Mouse (Mus musculus) heart, embryonic 11.5 days (tissue): ENCODE measurements around the gene Gm49391. TPM values are rescaled to one million over a fixed set of nuclear protein-coding genes. Genes with fewer than 3 reads are reported as not detected.
"Not testable (repeated sequence)": the region's sequence is repeated elsewhere in the genome, so short reads cannot be mapped to it uniquely, and the experiment has no call there.

ENCODE experiments used
- ATAC-seq: fragments of 200-750 bp; cut with Nextera tagmentation; replicated peaks from 2 replicates; pipeline ENCODE4 v1.8.0; 2017; ENCODE audit warnings: moderate library complexity; ENCODE audit not compliant: insufficient number of reproducible peaks, low FRiP score, low TSS enrichment
- H3K27ac ChIP-seq: fragments of 300-500 bp; sonication (generic); 2 replicates; pipeline ENCODE4 v1.5.1; 2014; ENCODE audit warnings: mild to moderate bottlenecking, low read depth, low read length
- H3K27me3 ChIP-seq: fragments of 300-500 bp; sonication (generic); 2 replicates; pipeline ENCODE4 v1.6.1; 2014; ENCODE audit warnings: mild to moderate bottlenecking, low read length, mixed read lengths; ENCODE audit not compliant: control insufficient read depth, insufficient read depth
- H3K36me3 ChIP-seq: fragments of 300-500 bp; sonication (generic); 2 replicates; pipeline ENCODE4 v1.6.1; 2014; ENCODE audit warnings: mild to moderate bottlenecking, low read length, moderate library complexity, mixed read lengths; ENCODE audit not compliant: control insufficient read depth, insufficient read depth
- H3K4me1 ChIP-seq: fragments of 300-500 bp; sonication (generic); 2 replicates; pipeline ENCODE4 v1.6.1; 2014; ENCODE audit warnings: low read length; ENCODE audit not compliant: control insufficient read depth, insufficient read depth
- H3K4me2 ChIP-seq: fragments of 300-500 bp; sonication (generic); 2 replicates; pipeline ENCODE4 v1.6.1; 2014; ENCODE audit warnings: mild to moderate bottlenecking, moderate library complexity
- H3K4me3 ChIP-seq: fragments of 300-500 bp; sonication (generic); 2 replicates; pipeline ENCODE4 v1.5.1; 2014; ENCODE audit warnings: low read depth, low read length
- H3K9ac ChIP-seq: fragments of 300-500 bp; sonication (generic); 2 replicates; pipeline ENCODE4 v1.6.1; 2014; ENCODE audit warnings: mild to moderate bottlenecking, low read depth, low read length, moderate library complexity
- H3K9me3 ChIP-seq: fragments of 300-500 bp; sonication (generic); replicated peaks from 2 replicates; pipeline ENCODE4 v1.6.1; 2016; ENCODE audit warnings: low read length; ENCODE audit not compliant: control insufficient read depth
- WGBS: fragments of 180-500 bp; shearing (Covaris S2); extraction: QIAGEN DNeasy Blood & Tissue Kit; methylation state at CpG from one replicate; pipeline ENCODE4 v1.1.7; 2014; ENCODE audit not compliant: insufficient replicate concordance; 5-methylcytosine and 5-hydroxymethylcytosine counted together
- polyA plus RNA-seq: library from polyadenylated mRNA; unstranded; fragments of >200 nt; fragmentation: Nextera tagmentation; extraction: Ambion mirVana; gene quantifications from 2 replicates; pipeline ENCODE4 v1.2.1, GENCODE M21; 2014

The Gm49391 gene
- polyA plus RNA-seq, result 4.6 TPM in 1 of 2 replicates, not detected in the other

DNA sequence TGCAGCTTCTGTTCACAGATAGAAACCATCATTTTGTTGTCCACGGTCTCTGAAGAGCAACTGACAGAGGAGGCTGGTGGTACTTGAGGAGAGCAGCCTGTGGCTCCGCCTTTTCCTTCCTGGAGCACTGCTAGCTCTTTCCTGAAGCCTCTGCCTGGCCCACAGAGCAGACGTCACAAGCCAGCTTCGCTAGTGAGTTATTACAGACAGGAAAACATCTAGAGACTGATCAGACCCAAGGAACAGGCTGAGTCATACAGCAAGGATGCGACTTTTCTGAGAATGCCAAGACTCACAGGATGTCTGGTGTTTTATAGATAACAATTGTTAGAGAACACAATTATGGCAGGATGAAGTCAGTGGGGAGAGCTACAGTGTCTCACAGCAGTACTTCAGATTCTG is at the start of gene Gm49391, which contains the start of gene Ctla2a:
Gene Gm49391, minus strand, starts transcription at position 72 of the 402 bp plus-strand sequence.
Gene Ctla2a, minus strand, starts transcription at position 126 of the 402 bp plus-strand sequence.
- 40% methylated on average over 5 of the region's 5 CpGs for WGBS
- H3K4me3 ChIP-seq, result no peak within 1 kb of the TSS
- no peaks in the 10 kb centered on the region for H3K36me3 ChIP-seq
- no peak within 1 kb of the TSS for H3K9ac ChIP-seq
- ATAC-seq, result peak; percentile 83
- no peaks in the 10 kb centered on the region for H3K4me1 ChIP-seq
- H3K27me3 ChIP-seq, result no peaks in the 10 kb centered on the region
- 0 out of 2 replicates have a peak, but pooled peaks cover 3% of the 10 kb centered on the region for H3K9me3 ChIP-seq
- no peak within 1 kb of the TSS for H3K4me2 ChIP-seq
- H3K27ac ChIP-seq, result peak within 1 kb of the TSS; percentile 5; the same call in 1 of the 2 replicates

DNA sequence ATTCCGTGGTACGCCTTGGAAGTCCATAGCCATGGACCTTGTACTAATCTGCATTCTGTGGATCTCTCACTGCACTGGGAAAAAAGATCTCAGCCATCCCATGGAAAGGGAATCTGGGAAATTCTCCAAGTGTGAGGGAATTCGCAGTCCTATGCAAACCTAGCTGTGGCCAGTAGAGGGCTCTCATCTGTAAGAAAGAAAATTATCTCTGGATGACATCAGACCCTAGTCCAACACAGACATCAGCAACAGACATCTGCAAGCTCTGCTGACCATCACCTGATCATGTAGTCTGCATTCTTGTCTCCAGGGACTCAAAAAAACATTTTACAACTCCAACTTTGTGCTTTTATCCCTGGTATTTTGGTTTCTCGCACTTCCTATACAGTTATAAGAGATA is 35.9 kb upstream of the Gm49391 start:
- not testable (repeated sequence) for H3K27ac ChIP-seq, H3K4me1 ChIP-seq, H3K9ac ChIP-seq, H3K4me3 ChIP-seq, H3K27me3 ChIP-seq, ATAC-seq, H3K9me3 ChIP-seq, H3K36me3 ChIP-seq, H3K4me2 ChIP-seq
- WGBS, result 74% methylated on average over 4 of the region's 4 CpGs

DNA sequence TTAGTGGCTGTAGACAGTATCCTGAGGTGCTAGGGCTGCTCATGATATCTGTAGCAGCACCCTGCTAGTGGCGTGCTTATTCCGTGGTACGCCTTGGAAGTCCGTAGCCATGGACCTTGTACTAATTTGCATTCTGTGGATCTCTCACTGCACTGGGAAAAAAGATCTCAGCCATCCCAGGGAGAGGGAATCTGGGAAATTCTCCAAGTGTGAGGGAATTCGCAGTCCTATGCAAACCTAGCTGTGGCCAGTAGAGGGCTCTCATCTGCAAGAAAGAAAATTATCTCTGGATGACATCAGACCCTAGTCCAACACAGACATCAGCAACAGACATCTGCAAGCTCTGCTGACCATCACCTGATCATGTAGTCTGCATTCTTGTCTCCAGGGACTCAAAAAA is 27.6 kb upstream of the Gm49391 start:
- not testable (repeated sequence) for ATAC-seq, H3K4me2 ChIP-seq, H3K27ac ChIP-seq, H3K27me3 ChIP-seq, H3K36me3 ChIP-seq, H3K4me1 ChIP-seq, H3K4me3 ChIP-seq, H3K9me3 ChIP-seq, H3K9ac ChIP-seq
- 20% methylated on average over 5 of the region's 5 CpGs for WGBS

DNA sequence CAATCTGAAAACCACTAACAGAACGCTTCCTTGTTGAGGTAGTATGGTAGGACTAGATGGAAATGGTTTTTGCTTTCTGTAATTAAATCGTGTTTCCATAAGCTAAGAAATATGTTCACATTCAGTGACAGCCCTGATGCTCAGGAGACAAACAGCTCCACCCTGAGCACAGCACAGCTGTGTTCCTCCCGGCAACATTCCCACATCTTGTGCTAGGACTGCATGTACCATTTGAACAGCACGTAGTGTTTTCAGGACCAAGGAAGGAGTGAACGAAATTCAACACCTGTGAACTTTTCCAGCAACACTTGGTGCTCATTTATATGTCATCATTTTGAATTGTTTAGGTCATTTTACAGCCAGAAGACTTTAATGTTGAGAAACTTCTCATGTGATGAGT is 25.3 kb upstream of the Gm49391 start:
- WGBS, result 63% methylated on average over 5 of the region's 5 CpGs
- Histone ChIP-seq H3K27ac (no peak overlapping the region), H3K4me1 (no peaks in the 10 kb centered on the region), H3K27me3 (no peaks in the 10 kb centered on the region), H3K9ac (no peak overlapping the region), H3K4me3 (no peak overlapping the region), H3K36me3 (no peaks in the 10 kb centered on the region), H3K9me3 (peaks cover 3% of the 10 kb centered on the region), H3K4me2 (no peak overlapping the region)
- ATAC-seq, result no peak

DNA sequence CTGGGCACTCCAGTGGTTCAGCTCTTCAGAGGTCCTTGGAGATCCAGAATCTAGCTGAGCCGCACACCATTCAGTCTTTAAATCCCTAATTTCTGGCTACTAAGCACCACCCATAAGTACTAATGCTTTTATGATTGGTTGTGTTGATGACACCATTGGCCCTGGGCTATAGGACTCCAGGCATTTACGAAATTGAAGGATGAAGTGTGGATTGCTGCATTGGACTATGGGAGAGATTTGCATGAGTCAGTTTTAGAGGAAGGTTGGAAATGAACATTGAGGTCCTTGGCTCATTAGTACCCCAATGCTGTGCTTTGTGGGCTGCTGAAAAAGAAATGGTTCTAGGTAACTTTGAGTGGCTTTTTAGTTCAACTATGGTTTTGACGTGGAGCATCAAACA is 5.5 kb upstream of the Gm49391 start, which contains the start of gene Tpbpa:
Gene Tpbpa, minus strand, starts transcription at position 101 of the 400 bp plus-strand sequence.
- H3K9me3 ChIP-seq, H3K4me3 ChIP-seq, H3K36me3 ChIP-seq, H3K4me2 ChIP-seq, H3K4me1 ChIP-seq, H3K9ac ChIP-seq, H3K27ac ChIP-seq, ATAC-seq, H3K27me3 ChIP-seq: not testable (repeated sequence)
- 74% methylated on average over 3 of the region's 3 CpGs for WGBS

DNA sequence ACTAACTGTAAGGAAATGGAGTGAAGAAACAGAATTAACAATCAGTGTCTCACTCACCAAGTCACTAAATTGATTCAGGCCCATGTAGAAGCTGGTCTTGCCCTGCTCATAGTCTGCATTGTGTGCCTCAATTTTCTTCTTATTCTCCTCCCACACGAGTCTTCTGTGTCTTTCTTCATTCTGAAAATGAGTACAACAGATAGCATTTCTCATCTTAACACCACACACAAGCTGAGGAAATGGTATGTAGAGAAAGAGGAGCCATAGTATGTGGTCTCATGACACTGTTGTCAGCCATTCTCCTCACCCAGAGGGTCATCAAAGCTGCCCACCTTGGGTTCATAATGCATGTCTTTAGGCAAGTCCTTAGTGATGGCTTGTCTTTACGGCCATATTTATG is 881 bp downstream of the Gm49391 start, which contains the start of gene Gm49393:
Gene Gm49393, minus strand, starts transcription at position 101 of the 400 bp plus-strand sequence.
- not testable (repeated sequence) for ATAC-seq

DNA sequence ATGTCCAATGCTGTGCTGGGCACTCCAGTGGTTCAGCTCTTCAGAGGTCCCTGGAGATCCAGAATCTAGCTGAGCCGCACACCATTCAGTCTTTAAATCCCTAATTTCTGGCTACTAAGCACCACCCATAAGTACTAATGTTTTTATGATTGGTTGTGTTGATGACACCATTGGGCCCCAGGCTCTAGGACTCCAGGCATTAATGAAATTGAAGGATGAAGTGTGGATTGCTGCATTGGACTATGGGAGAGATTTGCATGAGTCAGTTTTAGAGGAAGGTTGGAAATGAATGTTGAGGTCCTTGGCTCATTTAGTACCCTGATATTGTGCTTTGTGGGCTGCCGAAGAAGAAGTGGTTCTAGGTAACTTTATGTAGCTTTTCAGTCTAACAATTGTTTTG is 31.6 kb downstream of the Gm49391 start, which contains the start of gene Tpbpb:
Gene Tpbpb, minus strand, starts transcription at position 101 of the 400 bp plus-strand sequence.
- 77% methylated on average over 2 of the region's 2 CpGs for WGBS

More for the DNA sequence above, 881 bp downstream of the Gm49391 start, which contains the start of gene Gm49393:
- H3K27me3 ChIP-seq, H3K9me3 ChIP-seq, H3K9ac ChIP-seq, H3K4me1 ChIP-seq, H3K4me3 ChIP-seq, H3K36me3 ChIP-seq, H3K4me2 ChIP-seq, H3K27ac ChIP-seq: not testable (repeated sequence)
- 67% methylated on average over 2 of the region's 2 CpGs for WGBS

DNA sequence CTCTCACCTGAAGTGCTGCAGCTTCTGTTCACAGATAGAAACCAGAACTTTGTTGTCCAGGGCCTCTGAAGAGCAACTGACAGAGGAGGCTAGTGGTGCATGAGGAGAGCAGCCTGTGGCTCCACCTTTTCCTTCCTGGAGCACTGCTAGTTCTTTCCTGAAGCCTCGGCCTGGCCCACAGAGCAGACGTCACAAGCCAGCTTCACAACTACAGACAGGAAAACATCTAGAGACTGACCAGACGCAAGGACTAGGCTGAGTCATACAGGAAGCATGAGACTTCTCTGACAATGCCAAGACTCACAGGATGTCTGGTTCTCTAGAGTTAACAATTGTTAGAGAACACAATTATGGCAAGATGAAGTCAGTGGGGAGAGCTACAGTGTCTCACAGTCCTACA is 39.0 kb downstream of the Gm49391 start, which contains the start of gene Ctla2b:
Gene Ctla2b, minus strand, starts transcription at position 120 of the 400 bp plus-strand sequence.
- Histone ChIP-seq H3K9ac (no peak within 1 kb of the TSS), H3K9me3 (no peaks in the 10 kb centered on the region; the same call in 1 of the 2 replicates), H3K36me3 (no peaks in the 10 kb centered on the region), H3K27ac (peak within 1 kb of the TSS; percentile 29), H3K4me3 (no peak within 1 kb of the TSS), H3K4me1 (no peaks in the 10 kb centered on the region), H3K27me3 (no peaks in the 10 kb centered on the region), H3K4me2 (no peak within 1 kb of the TSS)
- 41% methylated on average over 3 of the region's 3 CpGs for WGBS
- ATAC-seq, result peak; percentile 83

More for the DNA sequence above, 31.6 kb downstream of the Gm49391 start, which contains the start of gene Tpbpb:
- H3K4me1 ChIP-seq, H3K9me3 ChIP-seq, ATAC-seq, H3K36me3 ChIP-seq, H3K27ac ChIP-seq, H3K4me3 ChIP-seq, H3K9ac ChIP-seq, H3K4me2 ChIP-seq, H3K27me3 ChIP-seq: not testable (repeated sequence)

DNA sequence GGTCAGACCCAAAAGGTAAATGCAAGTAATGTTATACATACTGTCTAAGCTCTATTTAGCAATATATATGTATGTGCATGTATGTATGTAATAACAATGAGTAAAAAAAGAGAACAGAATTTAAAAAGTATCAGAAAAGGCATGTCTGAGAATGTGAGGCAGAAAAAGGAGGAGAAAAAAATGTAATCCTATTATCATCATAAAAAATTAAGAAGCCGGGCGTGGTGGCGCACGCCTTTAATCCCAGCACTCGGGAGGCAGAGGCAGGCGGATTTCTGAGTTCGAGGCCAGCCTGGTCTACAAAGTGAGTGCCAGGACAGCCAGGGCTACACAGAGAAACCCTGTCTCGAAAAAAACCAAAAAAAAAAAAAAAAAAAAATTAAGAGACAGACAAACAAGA is 39.6 kb downstream of the Gm49391 start, which contains the start of gene Gm49392:
Gene Gm49392, minus strand, starts transcription at position 101 of the 400 bp plus-strand sequence.
- WGBS, result 97% methylated on average over 4 of the region's 8 CpGs
- peak within 1 kb of the TSS; percentile 29 for H3K27ac ChIP-seq
- H3K9me3 ChIP-seq, H3K36me3 ChIP-seq, H3K27me3 ChIP-seq, H3K4me1 ChIP-seq, H3K9ac ChIP-seq, H3K4me2 ChIP-seq, ATAC-seq, H3K4me3 ChIP-seq: not testable (repeated sequence)
